Mouse (Mus musculus) thymus, postnatal 36 days (tissue): ENCODE measurements around the gene Nup133.
A peak's percentile ranks its signal among the peaks of the same experiment; 100 is the strongest.

Experiments
- DNase-seq, 2 experiments: peaks; one replicate each; pipeline ENCODE4 v3.0.0; 2022; ENCODE audit warnings: mixed read lengths in 2 of 2

Gene Nup133

GRCm38 (mm10) chr8:123950077-123950802, 1.2 kb upstream of the Nup133 start:
- peak; percentile 57 to 61 for DNase-seq

GRCm38 (mm10) chr8:123949686-123949986, 571 bp upstream of the Nup133 start:
- DNase-seq, result no peak

DNA sequence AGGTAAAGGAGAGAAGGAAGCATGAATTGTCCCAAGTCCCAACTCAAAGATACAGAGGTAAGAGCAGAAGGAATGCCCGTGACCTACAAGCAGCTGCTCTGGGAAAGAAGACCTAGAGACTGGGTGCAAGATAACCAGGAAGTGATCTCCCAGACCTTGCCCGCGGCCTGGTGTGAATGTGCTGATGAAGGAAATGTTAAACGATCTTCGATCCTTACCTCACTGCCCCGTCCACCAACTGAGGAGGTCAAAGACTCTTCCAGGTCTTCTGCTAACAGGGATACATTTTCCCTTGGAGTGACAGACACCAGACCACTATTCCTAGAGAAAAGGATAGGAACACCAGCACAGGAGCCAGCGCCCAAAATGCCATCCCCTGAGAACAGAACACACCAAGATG, 20.0 kb downstream of the Nup133 start:
- no peak for DNase-seq

GRCm38 (mm10) chr8:123925671-123926070, 23.4 kb downstream of the Nup133 start:
- DNase-seq, result no peak

DNA sequence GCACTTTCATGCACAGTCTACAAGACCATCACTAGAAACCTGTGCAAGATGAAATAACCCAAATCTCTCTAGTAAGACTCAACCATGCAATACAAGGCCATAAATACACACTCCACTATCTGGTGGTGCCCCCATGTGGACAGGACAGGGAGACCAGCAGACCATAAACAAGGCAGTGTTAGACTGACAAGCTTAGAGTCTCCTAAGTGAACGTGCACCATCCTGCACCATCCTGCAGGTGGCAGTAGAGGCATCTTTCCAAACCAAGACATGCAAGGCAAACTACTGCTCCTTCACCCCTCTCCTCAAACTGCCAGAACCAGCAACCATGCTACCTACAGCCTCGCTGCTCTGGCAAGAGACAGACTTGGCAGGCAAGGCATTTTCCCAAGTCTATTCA, 24.3 kb downstream of the Nup133 start:
- DNase-seq, result peak; percentile 70 to 73

DNA sequence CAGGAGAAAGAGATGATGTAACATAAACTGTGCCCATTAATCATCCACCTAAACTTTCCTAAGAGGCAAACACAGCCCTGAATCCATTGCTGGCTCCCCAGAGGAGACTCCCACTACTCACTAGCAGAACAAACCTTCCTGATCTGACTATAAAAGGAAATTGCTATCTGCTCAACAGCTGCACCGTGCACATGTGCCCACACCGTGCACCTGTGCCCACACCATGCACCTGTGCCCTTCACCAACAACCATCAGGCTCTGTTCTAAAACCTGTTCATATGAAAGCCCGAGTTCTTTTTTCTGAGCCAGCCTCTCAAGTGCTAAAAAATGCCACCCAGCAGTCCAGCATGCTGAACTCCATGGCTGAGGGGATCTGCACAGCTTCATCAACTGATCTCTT, 34.4 kb downstream of the Nup133 start:
- no peak for DNase-seq

DNA sequence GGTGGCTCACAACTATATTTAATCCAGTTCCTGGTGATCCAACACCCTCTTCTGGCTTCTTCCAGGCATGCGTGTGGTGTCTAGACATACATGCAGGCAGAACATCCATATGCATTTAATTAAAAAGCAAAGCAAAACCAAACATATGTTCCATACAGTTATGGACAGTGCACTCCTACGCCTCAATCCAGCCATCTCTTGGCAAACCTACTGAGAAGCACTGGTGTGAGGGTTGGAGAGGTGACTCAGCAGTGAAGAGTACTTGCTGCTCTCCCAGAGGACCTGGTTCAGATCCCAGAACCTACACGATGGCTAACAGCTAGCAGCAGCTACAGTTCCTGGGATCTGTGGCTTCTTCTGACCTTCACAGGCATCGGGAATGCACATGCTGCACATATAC, 36.8 kb downstream of the Nup133 start:
- DNase-seq, result no peak

DNA sequence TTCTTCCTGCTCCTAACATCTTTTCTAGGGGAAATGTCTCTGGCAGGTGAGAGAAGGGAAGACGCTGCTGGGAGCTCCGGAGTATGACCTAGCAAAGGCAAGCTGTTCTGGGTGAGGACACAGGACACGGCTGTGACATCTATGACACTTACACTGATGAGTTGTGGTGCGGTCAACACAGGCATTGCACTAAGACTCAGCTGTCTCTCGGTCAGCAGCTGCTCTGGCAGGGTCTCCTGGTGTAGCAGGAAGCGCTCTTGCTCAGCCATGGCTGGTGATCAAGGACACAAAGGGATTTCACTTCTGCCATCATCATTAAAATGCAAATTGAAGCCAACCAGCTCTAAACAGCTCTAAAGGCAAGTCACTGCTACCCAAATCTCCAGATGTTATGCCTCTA, 41.5 kb downstream of the Nup133 start:
- DNase-seq, result no peak

DNA sequence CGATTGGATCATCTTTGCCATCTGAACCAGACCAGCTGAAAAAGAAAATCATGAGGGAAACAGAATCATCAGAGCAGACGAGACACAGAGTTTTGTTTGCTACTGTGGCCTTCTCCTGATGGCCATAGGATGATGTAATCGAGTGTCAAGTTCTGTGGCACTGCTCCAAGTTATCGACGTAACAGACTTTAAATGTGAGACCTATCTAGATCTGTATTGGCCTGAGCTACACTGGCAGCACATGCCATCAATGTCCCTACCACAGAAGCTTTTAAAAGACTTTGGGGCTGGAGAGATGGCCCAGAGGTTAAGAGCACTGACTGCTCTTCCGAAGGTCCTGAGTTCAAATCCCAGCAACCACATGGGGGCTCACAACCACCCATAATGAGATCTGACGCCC, 46.4 kb downstream of the Nup133 start:
- no peak for DNase-seq

- DNase-seq, result no peak
Measured at GRCm38 (mm10) chr8:123899366-123899765, 49.7 kb downstream of the Nup133 start.

DNA sequence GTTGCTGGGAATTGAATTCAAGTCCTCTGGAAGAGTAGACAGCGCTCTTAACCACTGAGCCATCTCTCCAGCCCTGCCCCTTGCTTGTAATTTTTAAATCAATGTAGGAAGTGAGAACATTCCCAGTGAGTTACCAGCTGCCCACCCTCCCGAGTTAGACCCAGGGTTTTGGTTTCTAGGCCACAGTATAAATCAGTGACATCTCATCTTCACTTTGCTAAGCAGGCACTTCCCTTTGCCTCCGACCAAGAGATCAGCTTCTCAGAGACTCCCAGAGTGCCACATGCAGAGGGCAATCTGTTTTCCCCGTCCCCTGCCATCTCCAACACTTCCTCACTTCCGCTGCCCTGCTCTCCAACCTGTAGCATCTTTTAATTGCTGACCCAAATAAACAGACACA, 50.5 kb downstream of the Nup133 start:
- no peak for DNase-seq

DNA sequence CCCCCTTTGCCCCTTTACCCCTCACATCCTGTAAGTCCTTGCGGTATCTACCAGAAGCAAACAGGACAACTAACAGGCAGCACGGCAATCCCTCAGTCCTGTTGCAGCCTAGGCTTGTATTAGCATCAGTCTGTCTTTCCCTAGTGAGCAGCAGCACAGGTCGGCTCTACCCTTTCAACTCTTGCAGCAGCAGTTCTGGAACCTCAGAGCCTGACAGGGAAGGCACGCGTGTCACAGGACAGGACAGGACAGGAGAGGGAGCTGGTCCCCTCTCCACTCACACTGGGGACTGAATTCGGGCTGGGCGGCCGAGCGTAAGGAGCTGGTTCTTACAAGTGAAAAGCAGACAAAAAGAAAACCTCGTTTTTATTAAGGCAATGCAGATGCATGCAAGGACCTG, 52.3 kb downstream of the Nup133 start:
- no peak for DNase-seq

GRCm38 (mm10) chr8:123896366-123896761, 52.7 kb downstream of the Nup133 start:
- DNase-seq, result no peak

- DNase-seq, result no peak
Measured at GRCm38 (mm10) chr8:123895680-123896365, 53.2 kb downstream of the Nup133 start.

DNA sequence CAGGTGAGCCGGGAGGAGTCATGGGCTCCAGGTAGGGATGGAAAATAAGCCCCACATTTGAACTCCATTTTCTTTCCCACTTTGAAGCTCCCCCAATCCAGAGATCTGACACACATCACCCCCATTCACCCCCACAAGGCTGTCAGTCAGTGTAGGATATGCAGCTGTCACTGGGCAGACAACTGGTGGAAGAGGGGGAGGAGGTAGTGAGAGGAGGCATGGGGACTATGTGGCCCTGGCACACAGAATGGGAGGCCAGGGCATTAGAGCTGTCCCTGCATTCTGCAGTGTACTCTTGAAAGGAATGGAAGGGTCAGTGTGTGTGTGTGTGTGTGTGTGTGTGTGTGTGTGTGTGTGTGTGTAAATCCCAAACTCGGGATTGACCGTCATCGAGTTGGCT, 53.8 kb downstream of the Nup133 start:
- DNase-seq, result no peak

- no peak for DNase-seq
Measured at GRCm38 (mm10) chr8:123894502-123895097, 54.5 kb downstream of the Nup133 start, which contains the start of gene Acta1. Gene Acta1, minus strand, starts transcription at chr8:123894751.

DNA sequence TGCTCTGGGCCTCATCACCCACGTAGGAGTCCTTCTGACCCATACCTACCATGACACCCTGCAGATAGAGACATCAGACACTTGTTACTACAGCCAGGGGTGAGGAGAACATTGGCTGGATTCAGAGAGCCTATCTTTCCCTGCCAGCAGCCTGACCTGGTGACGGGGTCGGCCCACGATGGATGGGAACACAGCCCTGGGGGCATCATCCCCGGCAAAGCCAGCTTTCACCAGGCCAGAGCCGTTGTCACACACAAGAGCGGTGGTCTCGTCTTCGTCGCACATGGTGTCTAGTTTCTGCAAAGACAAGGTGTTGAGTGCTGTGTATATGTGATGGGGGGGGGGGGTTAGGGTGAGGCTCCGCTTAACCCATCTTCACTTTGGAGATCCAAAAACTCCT, 55.7 kb downstream of the Nup133 start:
- no peak for DNase-seq

GRCm38 (mm10) chr8:123892586-123893155, 56.4 kb downstream of the Nup133 start:
- DNase-seq, result no peak

GRCm38 (mm10) chr8:123891883-123892585, 57.0 kb downstream of the Nup133 start:
- DNase-seq, result no peak

DNA sequence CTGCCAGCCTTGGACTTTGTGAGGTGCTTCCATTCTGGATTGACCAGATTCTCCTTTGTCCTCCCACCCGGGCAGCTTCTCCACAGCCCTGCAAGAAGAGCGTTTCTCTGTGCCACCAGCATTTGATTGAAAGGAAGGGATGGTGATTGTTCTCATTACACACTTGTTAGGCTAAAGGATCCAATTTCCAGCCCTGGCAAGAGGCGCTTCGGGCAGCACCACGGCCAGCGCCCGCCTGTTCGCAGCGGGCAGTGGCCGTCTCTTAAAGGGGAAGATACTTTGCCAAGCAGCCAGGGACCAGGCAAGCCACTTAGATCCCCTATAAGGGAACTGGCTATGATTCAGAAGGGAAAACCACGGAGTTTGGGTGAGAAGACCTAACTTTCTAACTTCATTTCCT, 57.8 kb downstream of the Nup133 start:
- no peak for DNase-seq

- no peak for DNase-seq
Measured at GRCm38 (mm10) chr8:123889797-123890196, 59.3 kb downstream of the Nup133 start.

GRCm38 (mm10) chr8:123887956-123888355, 61.1 kb downstream of the Nup133 start:
- no peak for DNase-seq

GRCm38 (mm10) chr8:123887163-123887562, 61.9 kb downstream of the Nup133 start:
- no peak for DNase-seq
